Mouse (Mus musculus): ENCODE data around the gene Olfr746.

Olfr746 gene

DNA sequence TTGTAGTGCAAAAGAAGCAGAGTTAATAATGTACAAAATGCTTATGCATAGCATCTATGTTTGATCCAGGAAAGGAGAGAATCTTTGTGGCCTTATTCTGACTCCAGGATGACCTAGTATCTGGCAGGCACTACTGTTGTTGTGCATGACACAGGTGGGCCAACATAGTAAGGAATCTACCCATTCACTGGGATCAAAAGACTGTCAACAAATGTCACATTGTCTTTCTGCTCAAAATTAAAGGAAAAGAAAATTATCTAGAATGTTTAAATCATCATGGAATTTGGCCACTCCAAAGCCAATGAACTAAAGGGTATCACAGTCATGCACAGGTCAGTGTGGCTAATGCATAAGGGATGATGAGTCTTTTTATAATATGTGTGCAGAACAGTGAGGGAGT, at the start of gene Olfr746:
Olfr746 (plus strand) TSS at position 301 of the 400 bp plus-strand sequence.
- DNase-seq (ENCODE audit: low read depth, low spot score) = no peak

DNA sequence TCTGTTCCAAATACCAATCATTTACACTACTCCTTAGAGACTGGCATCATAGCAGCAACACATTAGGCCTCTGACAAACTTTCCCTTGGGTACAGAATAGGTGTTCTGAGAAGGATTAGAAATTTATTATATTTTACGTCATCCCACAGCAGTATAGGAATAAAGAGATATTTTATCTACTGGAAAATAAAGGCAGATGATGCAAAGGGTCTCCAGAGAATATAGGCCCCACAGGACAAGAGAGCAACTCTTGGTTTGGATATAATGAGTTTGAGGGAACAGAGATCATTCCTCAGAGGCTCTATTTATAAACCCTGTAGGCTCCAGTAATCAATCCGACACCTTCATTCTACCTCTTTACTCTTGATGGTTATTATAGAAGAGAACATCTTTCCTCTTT, 32.3 kb upstream of the Olfr746 start, which contains the start of gene Olfr744:
Olfr744 (plus strand) TSS at position 301 of the 400 bp plus-strand sequence.
- DNase-seq (ENCODE audit: low read depth, low spot score) = no peak

DNA sequence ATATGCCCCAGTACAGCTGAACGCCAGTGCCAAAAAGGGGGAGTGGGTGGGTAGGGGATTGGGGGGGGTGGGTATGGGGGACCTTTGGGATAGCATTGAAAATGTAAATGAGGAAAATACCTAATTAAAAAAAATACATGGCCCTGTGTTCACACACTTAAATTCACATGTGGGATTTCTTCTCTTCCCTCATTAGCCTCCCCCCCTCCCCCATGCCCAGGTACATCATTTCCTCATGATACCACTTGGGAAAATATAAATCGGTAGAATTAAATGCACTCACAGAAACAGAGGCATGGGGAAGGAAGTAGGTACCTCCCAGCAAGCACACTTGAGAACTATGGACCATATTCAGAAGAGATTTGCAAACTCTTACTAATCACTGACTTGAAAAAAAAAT, 7.8 kb upstream of the Olfr746 start, which contains the start of gene Olfr745:
Olfr745 (plus strand) TSS at position 301 of the 400 bp plus-strand sequence.
- no peak for DNase-seq (ENCODE audit: low read depth, low spot score)

DNA sequence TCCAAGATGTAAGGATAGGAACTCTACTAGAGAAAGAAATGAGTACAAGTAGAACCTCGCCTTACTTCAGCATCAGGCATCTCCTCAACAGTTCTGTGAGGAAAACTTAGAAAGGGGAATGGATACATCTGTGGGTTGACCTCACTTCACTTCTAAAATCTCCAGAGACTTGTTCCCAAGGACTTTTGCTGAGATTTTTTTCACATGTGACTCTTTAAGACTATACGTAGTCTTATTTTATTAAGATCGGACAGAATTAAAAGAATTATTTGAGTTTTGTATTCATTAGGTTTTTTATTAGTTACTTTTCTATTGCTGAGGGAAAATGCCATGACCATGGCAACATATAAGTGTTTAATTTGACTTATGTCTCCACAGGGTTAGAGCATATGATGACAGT, 46.2 kb downstream of the Olfr746 start, which contains the start of gene Olfr747:
Olfr747 (minus strand) TSS at position 101 of the 400 bp plus-strand sequence.
- DNase-seq (ENCODE audit: low read depth, low spot score) = no peak

Data from forelimb bud, embryonic 11.5 days (tissue).